Mouse (Mus musculus) liver, postnatal 0 days (tissue): Measurements from ENCODE around the gene Ptprf. TPM values are rescaled to one million over a fixed set of nuclear protein-coding genes. Genes with fewer than 3 reads are reported as not detected.

Source experiments
- ATAC-seq: fragments of 200-750 bp; cut with Nextera tagmentation; 2 replicates; pipeline ENCODE4 v1.8.0; 2017; ENCODE audit warnings: mild to moderate bottlenecking, moderate library complexity
- DNase-seq: peaks from one replicate; pipeline ENCODE4 v3.0.0-alpha.2; 2016
- H3K27ac ChIP-seq: fragments of 300-500 bp; sonication (generic); 2 replicates; pipeline ENCODE4 v1.5.1; 2014; ENCODE audit warnings: antibody characterized with exemption, moderate library complexity, mild to moderate bottlenecking, low read depth
- H3K27me3 ChIP-seq: fragments of 300-500 bp; sonication (generic); 2 replicates; pipeline ENCODE4 v1.6.1; 2014; ENCODE audit warnings: low read length, control low read depth, mixed read lengths; ENCODE audit not compliant: insufficient read depth
- H3K36me3 ChIP-seq: fragments of 300-500 bp; sonication (generic); replicated peaks from 2 replicates; pipeline ENCODE4 v1.6.1; 2014; ENCODE audit warnings: mild to moderate bottlenecking, control low read depth, low read length, moderate library complexity, mixed read lengths; ENCODE audit not compliant: insufficient read depth
- H3K4me1 ChIP-seq: fragments of 300-500 bp; sonication (generic); 2 replicates; pipeline ENCODE4 v1.6.1; 2014; ENCODE audit warnings: antibody characterized with exemption, mild to moderate bottlenecking, control low read depth; ENCODE audit not compliant: insufficient read depth
- H3K4me2 ChIP-seq: fragments of 300-500 bp; sonication (generic); 2 replicates; pipeline ENCODE4 v1.6.1; 2014; ENCODE audit warnings: low read depth, mild to moderate bottlenecking, low read length, moderate library complexity, mixed read lengths
- H3K4me3 ChIP-seq: fragments of 300-500 bp; sonication (generic); 2 replicates; pipeline ENCODE4 v1.5.1; 2014; ENCODE audit warnings: low read depth, low read length
- H3K9ac ChIP-seq: fragments of 300-500 bp; sonication (generic); replicated peaks from 2 replicates; pipeline ENCODE4 v1.6.1; 2014; ENCODE audit warnings: mild to moderate bottlenecking, moderate library complexity
- H3K9me3 ChIP-seq: fragments of 300-500 bp; sonication (generic); 2 replicates; pipeline ENCODE4 v1.6.1; 2016; ENCODE audit warnings: mild to moderate bottlenecking, control low read depth, low read length, mixed read lengths
- CTCF ChIP-seq: sonication (generic); IDR thresholded peaks from 2 replicates; pipeline ENCODE4 v1.5.1; 2016; ENCODE audit warnings: antibody characterized with exemption, low read depth
- EP300 ChIP-seq: IDR thresholded peaks from 2 replicates; pipeline ENCODE4 v1.6.1; 2016; ENCODE audit warnings: antibody characterized with exemption, low read depth, mild to moderate bottlenecking
- WGBS: fragments of 180-500 bp; shearing (Covaris S2); extraction: QIAGEN DNeasy Blood & Tissue Kit; methylation state at CpG from one replicate; pipeline ENCODE4 v1.1.7; 2014; ENCODE audit not compliant: insufficient replicate concordance; 5-methylcytosine and 5-hydroxymethylcytosine counted together
- polyA plus RNA-seq: library from polyadenylated mRNA; unstranded; fragments of >200 nt; fragmentation: Nextera tagmentation; extraction: Ambion mirVana; gene quantifications from 2 replicates; pipeline ENCODE4 v1.2.1, GENCODE M21; 2015

Ptprf gene
- polyA plus RNA-seq, 1 experiment from 2014 or later: 11.8 TPM

DNA sequence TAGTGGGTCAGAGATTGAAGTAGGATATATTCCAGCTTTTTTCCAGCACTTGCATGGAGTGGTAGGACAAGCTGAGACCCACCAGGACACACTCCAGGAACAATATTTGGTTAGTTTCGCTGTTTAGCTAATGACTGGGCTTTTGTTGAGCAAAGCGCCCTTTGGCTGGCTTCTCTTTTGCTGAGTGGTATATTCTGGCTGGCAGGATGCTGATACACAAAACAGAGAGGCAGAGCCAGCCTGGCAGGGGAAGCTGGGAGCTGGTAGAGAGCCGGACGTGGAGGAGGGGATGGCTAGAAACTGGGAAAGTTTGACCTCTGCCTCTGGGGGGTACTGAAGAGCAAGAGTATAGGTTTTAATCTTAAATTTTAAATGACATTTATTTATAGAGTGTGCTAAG, 13.8 kb upstream of the Ptprf start:
- no peaks in the 10 kb centered on the region for H3K4me1 ChIP-seq
- no peak overlapping the region for H3K4me2 ChIP-seq
- ATAC-seq (no peak), DNase-seq (no peak)
- H3K4me3 ChIP-seq: no peak overlapping the region
- TF ChIP-seq CTCF (no peak), EP300 (no peak)
- no peaks in the 10 kb centered on the region for H3K27me3 ChIP-seq
- no peak overlapping the region for H3K9ac ChIP-seq
- no peak overlapping the region for H3K27ac ChIP-seq
- no peaks in the 10 kb centered on the region for H3K36me3 ChIP-seq
- 61% methylated on average over 4 of the region's 4 CpGs for WGBS
- H3K9me3 ChIP-seq: no peaks in the 10 kb centered on the region

DNA sequence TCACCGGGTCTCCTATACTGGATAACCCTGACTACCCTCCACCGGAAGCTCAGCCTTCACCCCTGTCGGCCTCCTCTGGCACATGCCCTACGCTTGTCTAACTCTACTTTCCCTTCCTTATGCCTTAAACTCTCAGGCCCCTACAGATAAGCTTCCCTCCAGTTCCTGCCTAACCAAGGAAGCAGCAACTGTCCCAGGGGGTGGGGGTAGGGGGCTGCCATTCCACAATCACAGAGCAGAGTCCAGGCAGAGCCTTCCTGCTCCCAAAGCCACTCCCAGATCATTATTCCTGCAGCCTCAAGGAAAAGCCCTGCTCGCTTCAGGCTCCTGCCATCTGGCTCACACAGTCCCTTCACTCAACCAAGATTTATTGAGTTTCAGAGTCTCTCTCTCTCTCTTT, 6.6 kb upstream of the Ptprf start:
- DNase-seq (no peak), ATAC-seq (no peak)
- Histone ChIP-seq H3K27ac (no peak overlapping the region), H3K9ac (no peak overlapping the region), H3K4me1 (no peaks in the 10 kb centered on the region), H3K9me3 (no peaks in the 10 kb centered on the region), H3K27me3 (no peaks in the 10 kb centered on the region), H3K4me2 (no peak overlapping the region), H3K36me3 (no peaks in the 10 kb centered on the region), H3K4me3 (no peak overlapping the region)
- TF ChIP-seq CTCF: no peak
- TF ChIP-seq EP300: no peak
- WGBS: 12% methylated on average over 5 of the region's 5 CpGs

DNA sequence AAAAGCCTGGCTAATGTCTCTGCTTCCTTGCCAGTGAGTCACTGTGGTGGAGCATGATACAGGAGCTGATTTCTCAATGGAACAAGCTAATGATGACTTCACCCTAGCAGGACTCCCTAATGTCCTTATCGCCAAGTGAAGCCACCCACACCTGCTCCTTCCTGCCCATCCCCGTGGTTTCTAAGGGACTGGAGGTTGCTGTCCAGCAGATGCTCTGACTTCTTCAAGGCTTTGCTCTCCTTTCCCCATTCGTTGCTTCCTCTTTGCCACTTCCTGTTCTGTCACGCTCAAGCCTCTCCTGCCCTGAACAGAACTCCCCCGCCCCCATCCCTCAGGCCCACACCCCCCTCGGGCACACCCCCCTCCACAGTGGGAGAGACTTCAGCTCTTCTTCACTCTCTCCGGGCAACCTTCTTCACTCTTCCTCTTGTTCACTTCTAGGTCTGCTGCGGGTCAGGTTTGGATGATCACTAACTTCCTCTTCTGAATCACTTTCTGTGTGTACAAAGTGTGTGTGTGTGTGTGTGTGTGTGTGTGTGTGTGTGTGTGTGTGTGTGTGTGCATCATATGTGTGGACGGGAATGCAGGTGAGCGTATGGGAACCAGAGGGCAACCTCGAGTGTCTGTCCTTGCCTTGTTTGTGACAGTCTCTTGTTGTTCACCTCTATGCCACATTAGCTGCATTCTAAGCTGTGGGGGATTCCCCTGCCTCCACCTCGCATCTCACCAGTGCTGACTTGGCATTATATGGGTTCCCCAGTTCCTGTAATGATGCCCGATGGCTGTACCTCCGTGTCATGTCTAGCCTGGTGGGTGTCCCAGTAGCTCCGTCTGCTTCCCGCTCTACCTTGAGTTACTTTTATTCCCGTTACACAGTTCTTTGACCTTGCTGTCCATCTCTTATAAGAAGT, 4.7 kb upstream of the Ptprf start:
- no peaks in the 10 kb centered on the region for H3K9me3 ChIP-seq
- 30% methylated on average over 17 of the region's 17 CpGs for WGBS
- ATAC-seq (no peak), DNase-seq (no peak)
- no peak overlapping the region for H3K9ac ChIP-seq
- H3K4me2 ChIP-seq: no peak overlapping the region
- H3K36me3 ChIP-seq: no peaks in the 10 kb centered on the region
- peaks cover 15% of the 10 kb centered on the region for H3K27me3 ChIP-seq
- no peak for TF ChIP-seq CTCF
- H3K4me3 ChIP-seq: no peak overlapping the region
- H3K27ac ChIP-seq: no peak overlapping the region
- no peaks in the 10 kb centered on the region for H3K4me1 ChIP-seq

DNA sequence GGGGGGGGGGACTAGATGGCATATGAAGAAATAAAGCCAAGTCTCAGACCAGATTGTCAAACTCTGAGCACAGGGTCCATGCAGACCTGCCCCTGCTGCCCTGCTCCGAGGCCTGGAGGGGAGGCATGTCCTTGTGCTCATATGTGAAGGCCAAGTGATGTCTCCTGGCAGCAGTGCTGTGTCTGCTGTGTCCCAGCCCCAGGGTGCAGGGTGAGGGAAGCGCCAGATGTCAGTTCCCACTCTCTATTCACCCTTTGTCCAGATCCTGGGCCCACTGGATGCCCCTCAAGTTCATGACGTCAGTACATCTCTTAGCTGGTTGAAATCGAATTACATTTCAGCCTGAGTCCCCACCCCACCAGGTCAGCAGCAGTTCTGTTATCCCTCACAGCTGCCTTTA, 3.6 kb upstream of the Ptprf start:
- 0 out of 2 replicates have a peak, but pooled peaks cover 3% of the 10 kb centered on the region for H3K4me1 ChIP-seq
- no peak overlapping the region for H3K4me3 ChIP-seq
- no peaks in the 10 kb centered on the region for H3K36me3 ChIP-seq
- H3K9me3 ChIP-seq: no peaks in the 10 kb centered on the region
- H3K9ac ChIP-seq: no peak overlapping the region
- no peak for DNase-seq
- WGBS: 71% methylated on average over 4 of the region's 4 CpGs
- peaks cover 23% of the 10 kb centered on the region for H3K27me3 ChIP-seq
- TF ChIP-seq EP300 (no peak), CTCF (no peak)
- H3K27ac ChIP-seq: no peak overlapping the region
- ATAC-seq: no peak
- no peak overlapping the region for H3K4me2 ChIP-seq

DNA sequence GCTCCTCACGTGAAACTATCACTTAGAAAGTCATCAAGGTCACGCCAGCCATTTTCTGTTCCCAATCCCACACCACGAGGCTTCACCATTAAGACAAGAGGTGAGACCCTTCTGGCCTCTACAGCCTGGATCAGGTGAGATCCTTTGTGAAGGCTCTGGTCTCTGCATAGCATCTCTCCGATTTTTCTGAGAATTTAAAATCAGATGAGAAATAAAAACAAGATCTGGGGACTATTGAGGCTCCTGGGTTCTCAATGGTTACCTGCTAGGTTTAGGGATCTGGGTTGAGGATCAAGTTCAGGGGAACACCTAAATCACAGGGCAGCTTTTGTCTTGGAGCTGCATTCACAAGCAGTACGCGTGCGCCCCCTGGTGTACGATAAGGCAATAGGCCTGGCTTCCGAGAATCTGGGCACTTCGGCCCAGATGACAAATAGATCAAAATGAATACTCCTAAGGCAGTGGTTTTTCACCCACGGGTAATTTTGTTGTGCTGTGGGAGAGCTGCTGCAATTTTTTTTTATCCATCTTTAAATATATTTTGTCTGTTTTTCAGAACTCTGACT, 1.6 kb upstream of the Ptprf start:
- peak; percentile 97 for TF ChIP-seq CTCF
- TF ChIP-seq EP300: no peak
- no peak overlapping the region for H3K9ac ChIP-seq
- peaks cover 29% of the 10 kb centered on the region for H3K27me3 ChIP-seq
- no peaks in the 10 kb centered on the region for H3K9me3 ChIP-seq
- no peak overlapping the region for H3K27ac ChIP-seq
- no peaks in the 10 kb centered on the region for H3K36me3 ChIP-seq
- no peak overlapping the region for H3K4me2 ChIP-seq
- no peak overlapping the region for H3K4me3 ChIP-seq
- WGBS: 11% methylated on average over 11 of the region's 11 CpGs
- DNase-seq (peak; percentile 83), ATAC-seq (no peak)
- peaks cover 12% of the 10 kb centered on the region; the same call in 1 of the 2 replicates for H3K4me1 ChIP-seq

DNA sequence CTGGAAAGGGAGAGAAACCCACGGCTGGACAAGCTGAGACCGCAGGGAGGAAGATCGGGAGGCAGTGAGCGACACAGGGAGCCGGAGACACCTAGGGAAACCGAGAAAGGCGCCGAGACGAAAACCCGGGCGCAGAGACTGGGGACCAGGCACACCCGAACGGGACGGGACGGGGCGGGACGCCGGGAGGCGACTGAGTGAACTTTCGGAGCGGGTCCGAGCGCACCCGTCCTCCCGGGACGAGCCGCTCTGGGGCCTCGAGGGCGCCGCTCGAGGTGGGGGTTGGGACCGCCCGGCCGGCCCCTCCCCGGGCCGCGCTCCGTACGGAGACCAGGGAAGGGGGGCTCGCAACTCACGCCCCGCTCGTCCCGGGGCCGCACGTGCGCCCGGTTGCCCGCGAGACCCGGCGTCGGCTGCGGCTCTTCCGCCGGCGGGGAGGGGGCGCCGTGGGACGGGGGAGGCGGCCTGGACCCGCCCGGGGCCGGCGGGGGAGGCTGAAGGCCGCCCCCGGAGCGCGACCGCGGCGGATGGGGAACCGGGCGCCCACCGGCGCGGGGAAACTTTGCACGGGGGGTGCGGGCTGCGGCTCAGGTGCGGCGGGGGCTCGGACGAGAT, 682 bp downstream of the Ptprf start:
- DNase-seq: peak; percentile 58
- H3K27ac ChIP-seq: peak overlapping the region; percentile 44
- H3K36me3 ChIP-seq: no peaks in the 10 kb centered on the region
- peak overlapping the region; percentile 58 for H3K9ac ChIP-seq
- H3K4me3 ChIP-seq: peak overlapping the region; percentile 65
- ATAC-seq: peak; percentile 46
- H3K27me3 ChIP-seq: peaks cover 29% of the 10 kb centered on the region
- no peak for TF ChIP-seq EP300
- TF ChIP-seq CTCF: no peak
- peak overlapping the region; percentile 77 for H3K4me2 ChIP-seq
- H3K4me1 ChIP-seq: peaks cover 12% of the 10 kb centered on the region; the same call in 1 of the 2 replicates
- H3K9me3 ChIP-seq: no peaks in the 10 kb centered on the region
- WGBS: 1% methylated on average over 34 of the region's 84 CpGs
